ENCODE assay signal across 7 mouse cellular contexts in genomic region chr4:147903601-147904000, GRCm38 (mm10). TPM values are rescaled to one million over a fixed set of nuclear protein-coding genes. Genes with fewer than 3 reads are reported as not detected.
A peak's percentile ranks its signal among the peaks of the same experiment; 100 is the strongest.
DNase-seq lines count a peak whose midpoint lies in the region; ATAC-seq lines count a peak whose summit lies in the region.

No protein-coding gene starts in this region.

- DNase-seq in 416B (ENCODE audit: low read depth) (peak; percentile 9), A20 (ENCODE audit: low read depth, low spot score) (peak; percentile 7)
- DNase-seq in frontal cortex, postnatal 10 days (ENCODE audit: low spot score in 2 of 2), result no peak
- no peak for DNase-seq in embryo, embryonic 9.5 days (ENCODE audit: extremely low spot score)

- H3K9me3 ChIP-seq in forebrain, embryonic 13.5 days (replicated peaks), result no peaks in the 10 kb centered on the region
- no peaks in the 10 kb centered on the region for H3K9me3 ChIP-seq in liver, embryonic 12.5 days (replicated peaks)

- peak overlapping the region; percentile 90 for H3K4me3 ChIP-seq in forebrain, embryonic 13.5 days
- peak overlapping the region; percentile 96 for H3K4me3 ChIP-seq in liver, embryonic 12.5 days

- H3K4me2 ChIP-seq in forebrain, embryonic 13.5 days, result peak overlapping the region; percentile 68
- peak overlapping the region; percentile 80 for H3K4me2 ChIP-seq in liver, embryonic 12.5 days

- no peaks in the 10 kb centered on the region for H3K27me3 ChIP-seq in forebrain, embryonic 13.5 days
- no peaks in the 10 kb centered on the region for H3K27me3 ChIP-seq in liver, embryonic 12.5 days (replicated peaks)

- no peak overlapping the region for H3K27ac ChIP-seq in forebrain, embryonic 13.5 days
- H3K27ac ChIP-seq in liver, embryonic 12.5 days, result 0 out of 2 replicates have a peak overlapping the region, but pooled peaks have one; percentile 87

- H3K9ac ChIP-seq in forebrain, embryonic 13.5 days, result peak overlapping the region; percentile 88
- H3K9ac ChIP-seq in liver, embryonic 12.5 days, result peak overlapping the region; percentile 91

- ATAC-seq in forebrain, embryonic 13.5 days, result no peak
- no peak for ATAC-seq in liver, embryonic 12.5 days
- no peak for ATAC-seq in monocyte, adult 5-6 weeks (replicated peaks; ENCODE audit: insufficient number of reproducible peaks, low FRiP score, low TSS enrichment, poor library complexity, severe bottlenecking)

- peaks cover 14% of the 10 kb centered on the region for H3K4me1 ChIP-seq in forebrain, embryonic 13.5 days
- peaks cover 26% of the 10 kb centered on the region for H3K4me1 ChIP-seq in liver, embryonic 12.5 days

- 86% methylated on average over 3 of the region's 3 CpGs for WGBS in forebrain, embryonic 13.5 days
- 73% methylated on average over 3 of the region's 3 CpGs for WGBS in liver, embryonic 12.5 days (ENCODE audit: insufficient replicate concordance)

- peaks cover 40% of the 10 kb centered on the region for H3K36me3 ChIP-seq in forebrain, embryonic 13.5 days (ENCODE audit: poor library complexity, severe bottlenecking)
- H3K36me3 ChIP-seq in liver, embryonic 12.5 days, result peaks cover 41% of the 10 kb centered on the region

RNA-seq across cellular contexts. Expression of gene Mfn2, which starts 0.9 kb away (rescaled TPM):
- 52.4 and 61.8 TPM in 2 replicates for polyA plus RNA-seq in forebrain, embryonic 13.5 days (2015; fragmentation: Nextera tagmentation; extraction: Ambion mirVana)
- polyA plus RNA-seq in liver, embryonic 12.5 days (2016; fragmentation: Nextera tagmentation; extraction: Ambion mirVana), result 25.4 and 27.1 TPM in 2 replicates
- total RNA-seq in monocyte, adult 5-6 weeks (2017), result 12.1 to 32.5 TPM (median 24.6 TPM) in 3 replicates

RNA-seq across cellular contexts. Expression of gene Plod1, which starts 33.0 kb away (rescaled TPM):
- polyA plus RNA-seq in forebrain, embryonic 13.5 days (2015; fragmentation: Nextera tagmentation; extraction: Ambion mirVana), result 14.0 and 15.0 TPM in 2 replicates
- polyA plus RNA-seq in liver, embryonic 12.5 days (2016; fragmentation: Nextera tagmentation; extraction: Ambion mirVana), result 26.4 TPM in 2 replicates
- total RNA-seq in monocyte, adult 5-6 weeks (2017), result 11.0 to 12.8 TPM (median 12.7 TPM) in 3 replicates

RNA-seq across cellular contexts. Expression of gene Fv1, which starts 34.8 kb away (rescaled TPM):
- 14.8 and 15.8 TPM in 2 replicates for polyA plus RNA-seq in forebrain, embryonic 13.5 days (2015; fragmentation: Nextera tagmentation; extraction: Ambion mirVana)
- polyA plus RNA-seq in liver, embryonic 12.5 days (2016; fragmentation: Nextera tagmentation; extraction: Ambion mirVana), result 3.8 and 4.1 TPM in 2 replicates
- total RNA-seq in monocyte, adult 5-6 weeks (2017), result 7.9 to 21.2 TPM (median 15.1 TPM) in 3 replicates

RNA-seq across cellular contexts. Expression of gene Miip, which starts 35.0 kb away (rescaled TPM):
- polyA plus RNA-seq in forebrain, embryonic 13.5 days (2015; fragmentation: Nextera tagmentation; extraction: Ambion mirVana), result 60.4 and 62.3 TPM in 2 replicates
- polyA plus RNA-seq in liver, embryonic 12.5 days (2016; fragmentation: Nextera tagmentation; extraction: Ambion mirVana), result 34.6 and 36.0 TPM in 2 replicates
- total RNA-seq in monocyte, adult 5-6 weeks (2017), result 26.5 to 65.0 TPM (median 45.3 TPM) in 3 replicates

RNA-seq across cellular contexts. Expression of gene 2510039O18Rik, which starts 37.1 kb away (rescaled TPM):
- 9.0 and 10.2 TPM in 2 replicates for polyA plus RNA-seq in forebrain, embryonic 13.5 days (2015; fragmentation: Nextera tagmentation; extraction: Ambion mirVana)
- polyA plus RNA-seq in liver, embryonic 12.5 days (2016; fragmentation: Nextera tagmentation; extraction: Ambion mirVana), result 19.1 and 21.0 TPM in 2 replicates
- total RNA-seq in monocyte, adult 5-6 weeks (2017), result 41.3 to 61.2 TPM (median 48.2 TPM) in 3 replicates

Comparison
In these comparisons a context has a peak if more than half of its experiments do, and no peak if none do; other contexts are left out.
1. DNase-seq: peak in 416B (single experiment) and A20 (single experiment); none in frontal cortex, postnatal 10 days (0 of 2) and embryo, embryonic 9.5 days (single experiment).